Mouse (Mus musculus): ENCODE results near the gene Chchd4. TPM values are rescaled to one million over a fixed set of nuclear protein-coding genes. Genes with fewer than 3 reads are reported as not detected.

The Chchd4 gene
- polyA plus RNA-seq, 1 experiment, result 16.0 TPM

DNA sequence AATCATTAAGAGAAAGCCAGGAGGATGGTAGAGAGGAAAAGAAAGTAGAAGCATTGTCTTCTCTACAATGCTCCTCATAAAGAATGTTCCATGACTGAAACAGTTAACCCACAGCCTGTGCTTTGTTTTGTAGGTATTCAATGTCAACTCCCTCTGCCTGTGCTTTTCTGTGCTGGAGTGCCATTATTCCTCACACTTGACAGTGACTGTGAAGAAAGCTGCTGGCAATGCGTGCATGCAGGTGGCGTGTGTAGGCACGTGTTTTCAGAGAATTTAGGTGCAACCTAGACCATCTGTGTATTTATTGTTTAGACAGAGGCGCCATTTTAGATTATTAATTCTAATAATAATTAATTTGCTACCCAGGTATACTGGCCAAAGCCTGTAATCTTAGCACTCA lies 49.2 kb downstream of the Chchd4 start:
- Histone ChIP-seq H3K36me3 (ENCODE audit: control insufficient read depth, insufficient read depth, low read length) (no peaks in the 10 kb centered on the region), H3K4me1 (ENCODE audit: control insufficient read depth, insufficient read depth, low read length) (no peaks in the 10 kb centered on the region), H3K27ac (ENCODE audit: insufficient read depth, low read depth, low read length) (no peak overlapping the region), H3K4me3 (ENCODE audit: insufficient read depth, low read depth, low read length) (no peak overlapping the region), H3K27me3 (replicated peaks; ENCODE audit: control insufficient read depth, insufficient read depth, low read length) (no peaks in the 10 kb centered on the region)
- WGBS, result 49% methylated on average over 4 of the region's 4 CpGs
- TF ChIP-seq POLR2A (IDR thresholded peaks at IDR 0.05; ENCODE audit: low read depth, low read length) (no peak), CTCF (conservative IDR thresholded peaks at IDR 0.05; ENCODE audit: insufficient read depth, insufficient read length, low read depth, low read length) (no peak)
- DNase-seq, result no peak

DNA sequence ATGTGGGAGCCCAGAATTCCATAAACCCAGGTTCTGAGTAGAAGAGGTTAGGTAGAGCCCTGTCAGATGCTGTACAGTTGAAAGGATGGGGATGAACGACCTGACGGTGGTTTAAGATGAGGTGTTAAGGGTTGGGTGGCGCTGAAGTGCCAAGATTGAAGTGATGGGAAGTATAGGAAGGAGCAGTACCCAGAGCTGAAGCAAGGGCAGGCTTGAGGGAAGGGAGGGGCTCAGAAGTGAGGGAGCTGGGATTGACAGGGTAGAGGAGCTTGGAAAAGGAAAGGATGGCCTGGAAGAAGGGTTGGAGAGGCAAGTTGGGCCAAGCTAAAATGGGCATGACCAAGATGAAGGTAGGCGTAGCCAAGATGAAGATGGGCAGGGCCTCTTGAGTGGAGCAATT lies 51.7 kb downstream of the Chchd4 start:
- H3K27me3 ChIP-seq (replicated peaks; ENCODE audit: control insufficient read depth, insufficient read depth, low read length), result no peaks in the 10 kb centered on the region
- 61% methylated on average over 4 of the region's 4 CpGs for WGBS
- H3K4me3 ChIP-seq (ENCODE audit: insufficient read depth, low read depth, low read length), result no peak overlapping the region
- H3K4me1 ChIP-seq (ENCODE audit: control insufficient read depth, insufficient read depth, low read length), result no peaks in the 10 kb centered on the region
- TF ChIP-seq CTCF (conservative IDR thresholded peaks at IDR 0.05; ENCODE audit: insufficient read depth, insufficient read length, low read depth, low read length) (no peak), POLR2A (IDR thresholded peaks at IDR 0.05; ENCODE audit: low read depth, low read length) (no peak)
- no peak overlapping the region for H3K27ac ChIP-seq (ENCODE audit: insufficient read depth, low read depth, low read length)
- H3K36me3 ChIP-seq (ENCODE audit: control insufficient read depth, insufficient read depth, low read length), result no peaks in the 10 kb centered on the region
- DNase-seq, result no peak

DNA sequence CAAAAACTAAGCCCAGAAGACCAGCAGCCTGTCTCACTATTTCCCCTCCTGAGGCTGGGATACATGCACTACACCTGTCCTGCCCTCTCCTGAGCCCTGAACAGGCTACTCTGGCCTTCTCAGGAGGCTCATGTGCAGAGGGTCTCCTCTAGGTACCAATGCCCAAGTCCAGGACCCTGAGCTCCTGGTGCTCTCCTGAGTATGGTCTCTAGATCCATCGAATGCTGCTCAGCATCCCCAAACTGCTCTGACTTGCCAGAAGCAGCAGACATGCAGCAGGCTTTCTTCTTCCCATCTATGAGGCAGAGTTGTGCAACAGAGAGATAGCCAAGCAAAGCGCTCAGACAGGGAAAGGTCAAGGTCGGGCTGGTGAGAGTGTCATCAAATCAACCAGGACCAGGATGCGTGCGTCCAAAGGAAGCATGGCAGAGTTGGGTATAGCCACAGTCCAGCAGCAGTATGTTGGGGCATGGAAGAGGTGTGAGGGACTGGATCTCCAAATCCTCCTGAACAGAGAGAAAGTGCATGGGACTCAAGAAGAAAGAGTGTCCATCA lies 56.0 kb downstream of the Chchd4 start:
- DNase-seq, result no peak
- H3K36me3 ChIP-seq (ENCODE audit: control insufficient read depth, insufficient read depth, low read length), result no peaks in the 10 kb centered on the region
- H3K4me1 ChIP-seq (ENCODE audit: control insufficient read depth, insufficient read depth, low read length), result no peaks in the 10 kb centered on the region
- H3K4me3 ChIP-seq (ENCODE audit: insufficient read depth, low read depth, low read length), result no peak overlapping the region
- H3K27ac ChIP-seq (ENCODE audit: insufficient read depth, low read depth, low read length), result no peak overlapping the region
- no peaks in the 10 kb centered on the region for H3K27me3 ChIP-seq (replicated peaks; ENCODE audit: control insufficient read depth, insufficient read depth, low read length)
- TF ChIP-seq CTCF (conservative IDR thresholded peaks at IDR 0.05; ENCODE audit: insufficient read depth, insufficient read length, low read depth, low read length), result no peak
- TF ChIP-seq POLR2A (IDR thresholded peaks at IDR 0.05; ENCODE audit: low read depth, low read length), result no peak
- 71% methylated on average over 5 of the region's 5 CpGs for WGBS

DNA sequence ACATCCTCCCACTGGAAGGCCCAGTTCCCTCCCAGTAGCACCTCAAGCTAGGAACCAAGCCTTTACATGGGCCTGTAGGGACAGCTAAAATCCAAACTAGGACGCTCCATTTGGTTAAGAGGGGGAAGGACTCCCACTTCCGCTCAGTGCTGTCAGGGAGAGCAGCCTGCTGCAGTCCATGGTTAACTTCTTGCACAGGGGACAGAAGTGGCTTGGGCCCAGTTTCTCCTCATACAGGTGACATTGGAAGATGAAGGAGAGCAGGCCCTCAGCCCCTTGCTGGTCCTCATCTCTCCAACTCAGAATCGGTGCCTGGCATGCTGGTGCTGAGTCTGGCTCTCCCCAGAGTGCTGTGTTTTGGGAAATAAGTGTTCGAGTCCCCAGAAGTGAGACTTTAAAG lies 57.2 kb downstream of the Chchd4 start:
- no peak overlapping the region for H3K27ac ChIP-seq (ENCODE audit: insufficient read depth, low read depth, low read length)
- WGBS, result 77% methylated on average over 4 of the region's 4 CpGs
- no peak for TF ChIP-seq POLR2A (IDR thresholded peaks at IDR 0.05; ENCODE audit: low read depth, low read length)
- no peak for TF ChIP-seq CTCF (conservative IDR thresholded peaks at IDR 0.05; ENCODE audit: insufficient read depth, insufficient read length, low read depth, low read length)
- no peaks in the 10 kb centered on the region for H3K27me3 ChIP-seq (replicated peaks; ENCODE audit: control insufficient read depth, insufficient read depth, low read length)
- no peak overlapping the region for H3K4me3 ChIP-seq (ENCODE audit: insufficient read depth, low read depth, low read length)
- no peak for DNase-seq
- no peaks in the 10 kb centered on the region for H3K36me3 ChIP-seq (ENCODE audit: control insufficient read depth, insufficient read depth, low read length)
- no peaks in the 10 kb centered on the region for H3K4me1 ChIP-seq (ENCODE audit: control insufficient read depth, insufficient read depth, low read length)

DNA sequence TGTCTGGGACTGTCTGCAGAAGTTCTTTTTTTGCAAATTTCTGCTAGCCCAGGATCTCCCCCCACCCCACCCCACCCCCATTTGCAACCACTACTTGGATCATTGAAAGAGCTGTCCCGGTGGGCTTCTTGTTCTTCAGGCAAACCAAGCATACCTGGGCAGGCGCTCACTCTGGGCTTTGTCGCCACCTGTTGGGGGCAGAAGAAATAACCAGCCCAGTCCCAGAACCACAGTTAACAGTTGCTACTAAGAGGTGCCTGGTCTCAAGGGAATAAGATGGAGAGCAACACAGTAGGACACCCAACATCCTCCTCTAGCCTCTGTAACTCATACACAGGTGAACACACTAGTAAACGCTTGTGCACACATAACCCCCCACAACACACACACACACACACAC lies 58.5 kb downstream of the Chchd4 start:
- Histone ChIP-seq H3K4me1 (ENCODE audit: control insufficient read depth, insufficient read depth, low read length) (no peaks in the 10 kb centered on the region), H3K27me3 (replicated peaks; ENCODE audit: control insufficient read depth, insufficient read depth, low read length) (no peaks in the 10 kb centered on the region), H3K36me3 (ENCODE audit: control insufficient read depth, insufficient read depth, low read length) (no peaks in the 10 kb centered on the region), H3K4me3 (ENCODE audit: insufficient read depth, low read depth, low read length) (no peak overlapping the region), H3K27ac (ENCODE audit: insufficient read depth, low read depth, low read length) (no peak overlapping the region)
- TF ChIP-seq CTCF (conservative IDR thresholded peaks at IDR 0.05; ENCODE audit: insufficient read depth, insufficient read length, low read depth, low read length) (peak; percentile 74), POLR2A (IDR thresholded peaks at IDR 0.05; ENCODE audit: low read depth, low read length) (no peak)
- WGBS, result 1% methylated on average over 4 of the region's 4 CpGs
- peak; percentile 18 for DNase-seq

Other genes with a start within 250 kb of the Chchd4 start
- gene Wnt7a, start 62.2 kb downstream of the Chchd4 start, polyA plus RNA-seq (2012; rRNA removed), result 0.03 and 0.05 TPM in 2 replicates
- gene Tmem43, start 157 bp upstream of the Chchd4 start, polyA plus RNA-seq (2012; rRNA removed), result 27.5 and 30.2 TPM in 2 replicates
- gene Xpc, start 42.3 kb upstream of the Chchd4 start, polyA plus RNA-seq (2012; rRNA removed), result 16.9 and 17.7 TPM in 2 replicates
- gene Lsm3, start 42.4 kb upstream of the Chchd4 start, polyA plus RNA-seq (2012; rRNA removed), result 23.8 and 25.5 TPM in 2 replicates
- gene Slc6a6, start 210.5 kb upstream of the Chchd4 start, polyA plus RNA-seq (2012; rRNA removed), result 277 and 336 TPM in 2 replicates